Mouse (Mus musculus): ENCODE measurements at regions not wholly inside any gene's neighbourhood (a gene's known extent, or its start where the extent isn't known, plus 50 kb on each side); places are given as distances from the start of the nearest gene placed in this dataset.

GRCm38 (mm10) chr3:27815201-27815695 is 80.9 kb downstream of the Tmem212 start:
- in situ Hi-C loops (cut with MboI, MseI) = no loop called here

GRCm38 (mm10) chr3:27804271-27804670 is 91.9 kb downstream of the Tmem212 start:
- in situ Hi-C loops (cut with MboI, MseI) = no loop called here

GRCm38 (mm10) chr3:27791633-27791951 is 80.5 kb upstream of the Fndc3b start:
- in situ Hi-C loops (cut with MboI, MseI) = no loop called here

GRCm38 (mm10) chr3:27790932-27791632 is 80.0 kb upstream of the Fndc3b start:
- in situ Hi-C loops (cut with MboI, MseI) = no loop called here

GRCm38 (mm10) chr3:27783926-27784325 is 72.8 kb upstream of the Fndc3b start:
- in situ Hi-C loops (cut with MboI, MseI) = no loop called here

- in situ Hi-C loops (cut with MboI, MseI) = no loop called here
These were observed 72.4 kb upstream of the Fndc3b start for GRCm38 (mm10) chr3:27783476-27783875.

GRCm38 (mm10) chr3:27782056-27782765 is 71.1 kb upstream of the Fndc3b start:
- in situ Hi-C loops (cut with MboI, MseI) = no loop called here

GRCm38 (mm10) chr3:27779892-27780291 is 68.8 kb upstream of the Fndc3b start:
- in situ Hi-C loops (cut with MboI, MseI) = loop anchor here (10.0 kb wide), 1 partner anchor 1185 kb away; no protein-coding TSS in a partner anchor

- in situ Hi-C loops (cut with MboI, MseI) = loop anchor here (10.0 kb wide), 1 partner anchor 1187 kb away; no protein-coding TSS in a partner anchor
These were observed 66.6 kb upstream of the Fndc3b start for GRCm38 (mm10) chr3:27777751-27778150.

GRCm38 (mm10) chr3:27773176-27773575 is 62.1 kb upstream of the Fndc3b start:
- in situ Hi-C loops (cut with MboI, MseI) = loop anchor here (10.0 kb wide), 1 partner anchor 1192 kb away; no protein-coding TSS in a partner anchor

GRCm38 (mm10) chr3:27769438-27769837 is 58.3 kb upstream of the Fndc3b start:
- in situ Hi-C loops (cut with MboI, MseI) = no loop called here

- in situ Hi-C loops (cut with MboI, MseI) = no loop called here
These were observed 56.1 kb upstream of the Fndc3b start for GRCm38 (mm10) chr3:27767188-27767587.

- in situ Hi-C loops (cut with MboI, MseI) = no loop called here
These were observed 55.3 kb upstream of the Fndc3b start for GRCm38 (mm10) chr3:27766421-27766820.

GRCm38 (mm10) chr3:27765929-27766328 is 54.8 kb upstream of the Fndc3b start:
- in situ Hi-C loops (cut with MboI, MseI) = no loop called here

- in situ Hi-C loops (cut with MboI, MseI) = no loop called here
These were observed 53.4 kb upstream of the Fndc3b start for GRCm38 (mm10) chr3:27764556-27764955.

- in situ Hi-C loops (cut with MboI, MseI) = no loop called here
These were observed 49.9 kb upstream of the Fndc3b start for GRCm38 (mm10) chr3:27761031-27761430.

All from regulatory T cell (primary cell).